Mouse (Mus musculus) ES-Bruce4 (cell line): ENCODE data around the gene Scrt2.

Source experiments
- CTCF ChIP-seq: IDR thresholded peaks from one replicate; pipeline ENCODE4 v1.8.1; 2011; ENCODE audit warnings: low read depth, low read length
- EP300 ChIP-seq: IDR thresholded peaks from 2 replicates; pipeline ENCODE4 v1.6.1; 2011; ENCODE audit warnings: low read depth, low read length; ENCODE audit not compliant: insufficient read depth
- POLR2A ChIP-seq: IDR thresholded peaks from one replicate; pipeline ENCODE4 v1.8.1; 2011; ENCODE audit warnings: low read length; ENCODE audit not compliant: insufficient read depth

- TF ChIP-seq POLR2A = no peak
- no peak for TF ChIP-seq CTCF
- no peak for TF ChIP-seq EP300
These were observed 48.4 kb downstream of the Scrt2 start for GRCm38 (mm10) chr2:152129778-152130177.
